Mouse (Mus musculus): ENCODE measurements at regions not wholly inside any gene's neighbourhood (a gene's known extent, or its start where the extent isn't known, plus 50 kb on each side); places are given as distances from the start of the nearest gene placed in this dataset.
"Not testable (repeated sequence)": the region's sequence is repeated elsewhere in the genome, so short reads cannot be mapped to it uniquely, and the experiment has no call there.

- DNase-seq (ENCODE audit: low spot score) = no peak
Observed at GRCm38 (mm10) chr7:87096500-87096899, 100.6 kb downstream of the Vmn2r79 start.

- DNase-seq (ENCODE audit: low spot score) = not testable (repeated sequence)
Observed at GRCm38 (mm10) chr7:87099611-87100010, 103.7 kb downstream of the Vmn2r79 start.

GRCm38 (mm10) chr7:87100377-87100776, 104.5 kb downstream of the Vmn2r79 start:
- DNase-seq (ENCODE audit: low spot score) = not testable (repeated sequence)

GRCm38 (mm10) chr7:87101281-87101680, 105.4 kb downstream of the Vmn2r79 start:
- DNase-seq (ENCODE audit: low spot score) = not testable (repeated sequence)

- DNase-seq (ENCODE audit: low spot score) = peak; percentile 86
Observed at GRCm38 (mm10) chr7:87110312-87110984, 114.5 kb downstream of the Vmn2r79 start.

- no peak for DNase-seq (ENCODE audit: low spot score)
Observed at GRCm38 (mm10) chr7:87110985-87111372, 115.1 kb downstream of the Vmn2r79 start.

GRCm38 (mm10) chr7:87113654-87114053, 117.7 kb downstream of the Vmn2r79 start:
- peak; percentile 87 for DNase-seq (ENCODE audit: low spot score)

- no peak for DNase-seq (ENCODE audit: low spot score)
Observed at GRCm38 (mm10) chr7:87122516-87122915, 123.4 kb upstream of the Nox4 start.

- no peak for DNase-seq (ENCODE audit: low spot score)
Observed at GRCm38 (mm10) chr7:87145896-87146295, 100.0 kb upstream of the Nox4 start.

GRCm38 (mm10) chr7:87147703-87148102, 98.2 kb upstream of the Nox4 start:
- no peak for DNase-seq (ENCODE audit: low spot score)

- peak; percentile 58 for DNase-seq (ENCODE audit: low spot score)
Observed at GRCm38 (mm10) chr7:87148681-87149080, 97.2 kb upstream of the Nox4 start.

GRCm38 (mm10) chr7:87150991-87151390, 94.9 kb upstream of the Nox4 start:
- peak; percentile 10 for DNase-seq (ENCODE audit: low spot score)

GRCm38 (mm10) chr7:87186443-87187153, 59.3 kb upstream of the Nox4 start:
- DNase-seq (ENCODE audit: low spot score) = no peak

GRCm38 (mm10) chr7:87195647-87196046, 50.2 kb upstream of the Nox4 start:
- no peak for DNase-seq (ENCODE audit: low spot score)
